Mouse (Mus musculus): ENCODE measurements around the gene Il22ra2. TPM values are rescaled to one million over a fixed set of nuclear protein-coding genes. Genes with fewer than 3 reads are reported as not detected.

The Il22ra2 gene
- total and polyA plus RNA-seq, 3 experiments: not detected

DNA sequence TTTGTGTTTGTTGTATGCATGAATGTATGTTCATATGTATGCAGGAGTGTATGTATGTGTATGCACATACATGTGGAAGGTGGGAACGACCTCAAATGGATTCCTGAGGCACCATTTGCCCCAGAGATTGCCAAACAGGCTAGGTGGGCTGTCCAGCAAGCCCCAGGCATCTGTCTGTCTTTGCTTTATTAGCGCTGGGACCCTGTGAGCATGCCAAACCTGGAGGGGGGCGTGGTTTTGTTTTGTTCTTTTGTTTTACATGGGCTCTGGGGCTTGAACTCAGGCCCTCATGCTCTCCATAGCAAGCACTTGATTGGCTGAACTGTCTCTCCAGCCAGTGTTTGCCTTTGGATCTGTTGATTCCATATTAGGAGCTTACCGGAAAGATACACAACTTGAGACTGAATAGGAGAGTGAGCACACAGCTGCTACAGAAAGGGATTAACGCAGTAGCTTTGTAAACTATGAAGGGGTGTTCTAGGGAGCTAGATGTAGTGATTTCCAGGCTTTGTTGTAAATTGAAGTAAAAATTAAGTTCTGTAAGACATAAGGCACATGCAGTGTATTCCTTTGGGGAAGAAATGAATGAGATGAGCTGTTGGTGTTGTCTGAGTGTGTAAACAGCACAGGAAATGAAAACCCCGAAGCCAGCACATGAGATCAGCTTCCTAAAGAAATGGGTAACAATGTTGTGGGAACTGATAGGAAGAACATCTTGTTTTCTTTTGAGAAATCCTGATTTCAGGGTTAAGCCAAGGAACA, 22.3 kb upstream of the Il22ra2 start:
- no peak for DNase-seq (ENCODE audit: low read depth, low spot score)
- Histone ChIP-seq H3K9ac (ENCODE audit: control insufficient read depth, low read depth, low read length, poor library complexity, severe bottlenecking) (no peak overlapping the region), H3K36me3 (ENCODE audit: control insufficient read depth in 1 of 2, insufficient read depth in 2 of 2, low read length in 2 of 2) (peaks cover 0 to 9% of the 10 kb centered on the region in 2 experiments; a peak in 2 of 4 replicates), H3K4me1 (ENCODE audit: control insufficient read depth in 1 of 2, insufficient read depth in 2 of 2, low read length in 2 of 2) (no peaks in the 10 kb centered on the region), H3K4me3 (ENCODE audit: control insufficient read depth in 1 of 2, insufficient read depth in 1 of 2, low read depth in 2 of 2, low read length in 2 of 2) (no peak overlapping the region), H3K27ac (ENCODE audit: control insufficient read depth, low read depth, low read length) (no peak overlapping the region), H3K79me2 (ENCODE audit: control insufficient read depth, insufficient read depth, low read length, poor library complexity) (no peaks in the 10 kb centered on the region), H3K27me3 (ENCODE audit: control insufficient read depth in 1 of 2, insufficient read depth in 2 of 2, low read length in 2 of 2) (no peaks in the 10 kb centered on the region), H3K9me3 (replicated peaks; ENCODE audit: insufficient read depth, low read length) (no peaks in the 10 kb centered on the region)
- TF ChIP-seq E2F4 (IDR thresholded peaks at IDR 0.05; ENCODE audit: borderline replicate concordance, low read depth, low read length): no peak
- no peak for TF ChIP-seq TBP (IDR thresholded peaks at IDR 0.05; ENCODE audit: low read depth, low read length)
- no peak for TF ChIP-seq ZMIZ1 (IDR thresholded peaks at IDR 0.05; ENCODE audit: low read depth, low read length)
- no peak for TF ChIP-seq SIN3A (IDR thresholded peaks at IDR 0.05; ENCODE audit: low read length)
- no peak for TF ChIP-seq CTCF (IDR thresholded peaks at IDR 0.05 in 2 of 3, conservative IDR thresholded peaks at IDR 0.05 in 1 of 3; ENCODE audit: control insufficient read depth in 1 of 3, insufficient read depth in 1 of 3, low read depth in 2 of 3, low read length in 3 of 3, poor library complexity in 1 of 3, severe bottlenecking in 1 of 3)
- no peak for TF ChIP-seq ZC3H11A (IDR thresholded peaks at IDR 0.05; ENCODE audit: low read depth, low read length)
- TF ChIP-seq ZKSCAN1 (IDR thresholded peaks at IDR 0.05; ENCODE audit: low read depth, low read length): no peak
- TF ChIP-seq EP300 (IDR thresholded peaks at IDR 0.05; ENCODE audit: low read depth in 1 of 2, low read length in 2 of 2): no peak
- no peak for TF ChIP-seq NRF1 (IDR thresholded peaks at IDR 0.05; ENCODE audit: insufficient read depth, low read depth, low read length, poor library complexity, severe bottlenecking)
- TF ChIP-seq ELF1 (IDR thresholded peaks at IDR 0.05; ENCODE audit: low read depth, low read length): no peak
- no peak for TF ChIP-seq MAX (IDR thresholded peaks at IDR 0.05; ENCODE audit: low read length)
- TF ChIP-seq MEF2A (IDR thresholded peaks at IDR 0.05; ENCODE audit: extremely low read depth, insufficient replicate concordance, low read depth, low read length, poor library complexity, severe bottlenecking): no peak
- no peak for TF ChIP-seq ZNF384 (IDR thresholded peaks at IDR 0.05; ENCODE audit: low read depth, low read length)
- no peak for TF ChIP-seq HCFC1 (IDR thresholded peaks at IDR 0.05; ENCODE audit: low read depth, low read length)
- no peak for TF ChIP-seq POLR2AphosphoS2 (IDR thresholded peaks at IDR 0.05; ENCODE audit: low read length)
- TF ChIP-seq MAZ (IDR thresholded peaks at IDR 0.05; ENCODE audit: low read depth, low read length): no peak
- TF ChIP-seq SMC3 (IDR thresholded peaks at IDR 0.05; ENCODE audit: low read depth, low read length): no peak
- TF ChIP-seq TCF12 (IDR thresholded peaks at IDR 0.05; ENCODE audit: low read depth, low read length): no peak

DNA sequence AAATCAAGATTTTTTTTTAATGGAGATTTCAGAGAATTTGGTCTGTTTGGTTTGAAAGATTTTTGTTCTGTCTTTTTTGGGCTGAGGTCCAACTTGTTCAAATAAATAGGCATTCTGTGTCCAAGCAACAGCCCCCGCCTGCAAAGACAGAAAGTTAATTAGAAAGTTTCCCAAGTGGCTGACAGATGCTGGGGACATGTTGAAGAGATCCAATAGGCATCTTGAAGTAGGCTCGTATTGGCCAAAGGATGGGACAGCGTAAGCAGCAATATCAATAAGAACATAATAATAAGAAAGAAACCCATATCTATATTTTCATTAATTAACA, 21.7 kb upstream of the Il22ra2 start:
- Histone ChIP-seq H3K9ac (ENCODE audit: control insufficient read depth, low read depth, low read length, poor library complexity, severe bottlenecking) (no peak overlapping the region), H3K79me2 (ENCODE audit: control insufficient read depth, insufficient read depth, low read length, poor library complexity) (no peaks in the 10 kb centered on the region), H3K4me3 (ENCODE audit: control insufficient read depth in 1 of 2, insufficient read depth in 1 of 2, low read depth in 2 of 2, low read length in 2 of 2) (no peak overlapping the region), H3K4me1 (ENCODE audit: control insufficient read depth in 1 of 2, insufficient read depth in 2 of 2, low read length in 2 of 2) (no peaks in the 10 kb centered on the region), H3K9me3 (replicated peaks; ENCODE audit: insufficient read depth, low read length) (no peaks in the 10 kb centered on the region), H3K36me3 (ENCODE audit: control insufficient read depth in 1 of 2, insufficient read depth in 2 of 2, low read length in 2 of 2) (peaks cover 0 to 13% of the 10 kb centered on the region in 2 experiments; a peak in 2 of 4 replicates), H3K27me3 (ENCODE audit: control insufficient read depth in 1 of 2, insufficient read depth in 2 of 2, low read length in 2 of 2) (no peaks in the 10 kb centered on the region), H3K27ac (ENCODE audit: control insufficient read depth, low read depth, low read length) (no peak overlapping the region)
- no peak for TF ChIP-seq MYC (IDR thresholded peaks at IDR 0.05; ENCODE audit: low read depth, low read length)
- no peak for TF ChIP-seq MEF2A (IDR thresholded peaks at IDR 0.05; ENCODE audit: extremely low read depth, insufficient replicate concordance, low read depth, low read length, poor library complexity, severe bottlenecking)
- TF ChIP-seq JUND (IDR thresholded peaks at IDR 0.05; ENCODE audit: low read depth, low read length): no peak
- no peak for DNase-seq (ENCODE audit: low read depth, low spot score)

Measured in MEL (cell line).